Mouse (Mus musculus) C3H10T1/2 (cell line): ENCODE results near the gene Olfr1349. TPM values are rescaled to one million over a fixed set of nuclear protein-coding genes. Genes with fewer than 3 reads are reported as not detected.

ENCODE experiments used
- polyA plus RNA-seq, 2 experiments: library from polyadenylated mRNA; unstranded; fragments of >200 nt; fragmentation: generic; extraction: Trizol; gene quantifications; one replicate each; pipeline ENCODE4 v1.2.1; 2012; ENCODE audit warnings: missing spikeins in 2 of 2

Olfr1349 gene
- under 1 TPM in 1 of 2 experiments, not detected in 1; 0.02 TPM for polyA plus RNA-seq

DNA sequence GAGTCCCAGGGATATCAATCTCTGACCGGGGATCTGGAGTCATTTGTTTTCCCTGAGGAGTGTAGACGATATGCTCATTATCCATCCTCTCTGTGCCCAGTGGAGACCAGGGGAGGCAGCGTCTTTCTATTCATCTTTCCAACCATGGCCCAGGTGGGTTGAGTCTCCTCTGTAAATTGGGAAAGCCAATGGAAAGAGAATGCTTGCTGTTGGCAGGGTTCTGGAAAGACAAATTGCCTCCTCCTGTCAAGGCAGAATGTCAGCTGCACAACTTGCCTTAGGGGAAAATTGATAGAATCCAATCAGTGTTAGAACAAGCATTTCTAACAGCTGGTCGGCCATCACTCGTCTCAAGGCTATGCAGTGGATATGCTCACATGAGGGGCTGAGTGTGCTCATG, at the start of gene Olfr1349:
Gene Olfr1349 (minus strand): TSS at position 101 of the 400 bp plus-strand sequence.

DNA sequence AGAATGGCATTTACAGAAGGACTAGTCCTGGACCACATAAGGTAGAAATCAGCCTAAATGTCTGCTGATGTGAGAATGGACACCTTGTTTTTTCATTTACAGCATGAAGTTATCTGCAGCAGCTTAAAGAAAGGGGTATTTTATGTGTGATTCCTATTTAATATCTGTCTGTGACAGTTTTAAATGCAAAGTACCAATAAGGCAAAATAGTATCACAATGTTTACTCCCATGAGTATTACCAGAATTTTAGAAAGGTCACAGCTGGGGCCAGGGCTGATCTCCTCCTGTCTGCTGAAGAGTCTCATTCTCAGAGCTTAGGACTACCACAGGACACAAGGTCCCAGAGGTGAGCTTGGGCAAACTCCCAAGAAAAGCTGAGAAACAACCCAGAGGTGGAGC, 41.8 kb upstream of the Olfr1349 start, which contains the start of gene Olfr1350:
Gene Olfr1350 (plus strand): TSS at position 301 of the 400 bp plus-strand sequence.

DNA sequence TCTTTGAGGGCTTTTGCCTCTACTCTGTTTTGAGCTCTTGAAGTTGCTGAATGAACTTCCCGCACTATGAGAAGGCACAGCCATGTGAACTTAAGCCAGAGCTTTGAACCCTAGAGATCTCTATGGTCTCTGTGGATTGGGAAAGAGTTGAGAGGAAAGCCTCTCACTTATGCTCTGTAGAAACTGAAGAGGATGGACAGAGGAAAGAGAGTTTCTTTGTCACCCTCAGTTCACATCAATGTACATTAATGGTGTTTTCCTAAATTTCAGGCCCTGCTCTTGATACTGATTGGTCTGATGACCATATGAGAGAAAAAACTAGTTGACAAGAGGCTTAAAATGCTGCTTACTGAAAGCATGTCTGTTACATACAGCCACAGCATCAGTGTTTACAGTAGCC, 14.1 kb downstream of the Olfr1349 start, which contains the start of gene Olfr1348:
Gene Olfr1348 (minus strand): TSS at position 101 of the 400 bp plus-strand sequence.

DNA sequence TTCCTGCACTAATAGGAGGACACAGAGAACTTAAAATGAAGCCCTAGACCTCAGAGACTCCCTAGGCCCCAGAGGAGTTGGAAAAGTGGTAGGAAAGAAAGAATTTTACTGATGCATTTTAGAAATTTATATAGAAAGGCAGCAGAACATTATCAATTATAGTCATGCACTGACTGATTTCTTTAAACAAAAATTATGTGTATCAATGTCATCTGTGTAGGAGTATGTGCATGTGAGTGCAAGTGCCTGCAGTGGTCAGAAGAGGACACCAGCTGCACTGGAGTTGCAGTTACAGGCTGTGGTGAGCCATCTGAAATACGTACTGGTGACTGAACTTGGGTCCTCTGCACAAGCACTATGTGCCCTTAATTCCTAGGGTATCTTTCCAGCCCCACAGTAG, 23.1 kb downstream of the Olfr1349 start, which contains the start of gene Olfr1347:
Gene Olfr1347 (minus strand): TSS at position 101 of the 400 bp plus-strand sequence.

DNA sequence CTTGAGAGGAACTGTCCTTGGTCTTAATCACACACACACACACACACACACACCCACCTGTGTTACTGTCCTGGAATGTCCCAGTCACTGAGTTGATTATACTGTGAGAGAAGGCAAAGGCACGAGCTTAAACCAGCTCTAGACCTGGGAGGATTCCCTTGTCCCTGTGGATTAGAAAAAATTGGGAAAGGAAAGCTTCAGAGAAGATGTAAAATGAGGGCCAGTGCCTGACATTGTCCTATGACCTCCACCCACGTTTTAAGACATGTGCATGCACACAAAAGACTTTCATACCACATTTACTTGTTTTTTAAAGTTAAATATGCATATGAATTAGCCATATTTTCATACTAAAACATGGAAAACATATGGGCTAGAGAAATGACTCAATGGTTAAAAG, 35.9 kb downstream of the Olfr1349 start, which contains the start of gene Olfr5:
Gene Olfr5 (minus strand): TSS at position 101 of the 400 bp plus-strand sequence.

DNA sequence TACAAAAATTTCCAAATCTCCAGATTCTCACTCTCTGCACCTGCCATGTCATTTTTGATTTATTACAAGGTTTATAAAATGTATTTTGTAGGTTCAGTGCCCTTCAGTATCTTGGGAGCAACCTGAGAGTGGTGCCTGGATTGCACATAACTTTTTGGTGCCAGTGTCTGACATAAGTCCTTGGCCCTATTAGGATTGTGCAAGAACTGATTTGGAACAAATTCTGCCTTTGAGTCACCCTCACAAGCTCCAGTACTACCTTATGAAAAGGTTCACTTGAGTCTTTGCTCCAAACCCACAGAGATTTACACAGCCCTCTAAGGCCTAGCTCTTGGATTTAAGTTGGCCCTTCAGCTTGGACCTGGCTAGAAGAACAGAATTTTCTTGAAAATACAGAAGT, 55.8 kb downstream of the Olfr1349 start, which contains the start of gene Olfr1346:
Gene Olfr1346 (plus strand): TSS at position 151 of the 400 bp plus-strand sequence.

Other genes with a start within 250 kb of the Olfr1349 start
- 1 to 10 TPM in 1 of 2 experiments, under 1 TPM in 1; 0.18 to 1.0 TPM for gene Zfp667, start 236.4 kb downstream of the Olfr1349 start, polyA plus RNA-seq
- under 1 TPM in 1 of 2 experiments, not detected in 1; 0.04 TPM for gene Zfp583, start 191.7 kb downstream of the Olfr1349 start, polyA plus RNA-seq
- gene Gm3854, start 179.2 kb downstream of the Olfr1349 start, polyA plus RNA-seq: not detected
- under 1 TPM; 0.05 to 0.53 TPM for gene Zfp78, start 159.7 kb downstream of the Olfr1349 start, polyA plus RNA-seq
- gene Zfp28, start 139.7 kb downstream of the Olfr1349 start, polyA plus RNA-seq: 1 to 10 TPM in 1 of 2 experiments, under 1 TPM in 1; 0.37 to 4.0 TPM
- under 1 TPM in 1 of 2 experiments, not detected in 1; 0.06 TPM for gene Smim17, start 124.2 kb downstream of the Olfr1349 start, polyA plus RNA-seq
- gene Gm20715, start 112.7 kb downstream of the Olfr1349 start, polyA plus RNA-seq: under 1 TPM in 1 of 2 experiments, not detected in 1; 0.01 TPM
- not detected for gene Olfr1344, start 84.3 kb downstream of the Olfr1349 start, polyA plus RNA-seq
- gene Olfr1336, start 66.8 kb downstream of the Olfr1349 start, polyA plus RNA-seq: not detected
- not detected for gene Olfr1346, start 55.8 kb downstream of the Olfr1349 start, polyA plus RNA-seq
- not detected for gene Olfr5, start 36.0 kb downstream of the Olfr1349 start, polyA plus RNA-seq
- not detected for gene Olfr1347, start 23.2 kb downstream of the Olfr1349 start, polyA plus RNA-seq
- not detected for gene Olfr1348, start 14.2 kb downstream of the Olfr1349 start, polyA plus RNA-seq
- gene Olfr1350, start 41.9 kb upstream of the Olfr1349 start, polyA plus RNA-seq: not detected
- gene Zim1, start 173.5 kb upstream of the Olfr1349 start, polyA plus RNA-seq: not detected
- gene Peg3, start 207.5 kb upstream of the Olfr1349 start, polyA plus RNA-seq: not detected
- not detected for gene Usp29, start 207.6 kb upstream of the Olfr1349 start, polyA plus RNA-seq